Mouse (Mus musculus): ENCODE results near the gene Mreg.

The Mreg gene

GRCm38 (mm10) chr1:72188142-72188738 is 23.9 kb downstream of the Mreg start:
- no peak for DNase-seq

GRCm38 (mm10) chr1:72187486-72187885 is 24.6 kb downstream of the Mreg start:
- no peak for DNase-seq

- no peak for DNase-seq
Observed at GRCm38 (mm10) chr1:72186151-72186550, 26.0 kb downstream of the Mreg start.

GRCm38 (mm10) chr1:72183554-72183953 is 28.6 kb downstream of the Mreg start:
- no peak for DNase-seq

GRCm38 (mm10) chr1:72182930-72183499 is 29.1 kb downstream of the Mreg start:
- no peak for DNase-seq

- no peak for DNase-seq
Observed at GRCm38 (mm10) chr1:72179947-72180346, 32.2 kb downstream of the Mreg start.

GRCm38 (mm10) chr1:72176239-72176638 is 35.9 kb downstream of the Mreg start:
- DNase-seq, result no peak

- no peak for DNase-seq
Observed at GRCm38 (mm10) chr1:72174183-72174582, 37.9 kb downstream of the Mreg start.

GRCm38 (mm10) chr1:72173402-72174051 is 38.6 kb downstream of the Mreg start:
- DNase-seq, result no peak

GRCm38 (mm10) chr1:72172788-72173187 is 39.3 kb downstream of the Mreg start:
- DNase-seq, result no peak

- DNase-seq, result peak; percentile 56
Observed at GRCm38 (mm10) chr1:72171001-72171860, 40.9 kb downstream of the Mreg start.

- no peak for DNase-seq
Observed at GRCm38 (mm10) chr1:72167024-72167423, 45.1 kb downstream of the Mreg start.

- no peak for DNase-seq
Observed at GRCm38 (mm10) chr1:72166468-72166814, 45.7 kb downstream of the Mreg start.

GRCm38 (mm10) chr1:72165723-72166467 is 46.2 kb downstream of the Mreg start:
- no peak for DNase-seq

GRCm38 (mm10) chr1:72160321-72160720 is 51.8 kb downstream of the Mreg start:
- DNase-seq, result no peak

- DNase-seq, result no peak
Observed at GRCm38 (mm10) chr1:72145041-72145440, 67.1 kb downstream of the Mreg start.

GRCm38 (mm10) chr1:72144426-72144825 is 67.7 kb downstream of the Mreg start:
- no peak for DNase-seq

GRCm38 (mm10) chr1:72141893-72142480 is 70.1 kb downstream of the Mreg start:
- DNase-seq, result no peak

- DNase-seq, result no peak
Observed at GRCm38 (mm10) chr1:72136101-72136500, 76.0 kb downstream of the Mreg start.

GRCm38 (mm10) chr1:72134534-72134933 is 77.6 kb downstream of the Mreg start:
- DNase-seq, result no peak

GRCm38 (mm10) chr1:72123434-72124297 is 88.4 kb downstream of the Mreg start:
- DNase-seq, result peak; percentile 44
